Mouse (Mus musculus) ovary, postnatal 10 days (tissue): ENCODE data around the gene Gba.

Experiments
- DNase-seq: peaks from one replicate; pipeline ENCODE4 v3.0.0; 2022; ENCODE audit warnings: low spot score

Gene Gba

GRCm38 (mm10) chr3:89244158-89244981, 41.6 kb downstream of the Gba start:
- DNase-seq = no peak

GRCm38 (mm10) chr3:89244982-89245687, 42.4 kb downstream of the Gba start:
- no peak for DNase-seq

GRCm38 (mm10) chr3:89245688-89246171, 43.0 kb downstream of the Gba start, which contains the start of gene Krtcap2:
TSS of gene Krtcap2 (plus strand) at chr3:89245966.
- DNase-seq = no peak

- peak; percentile 80 for DNase-seq
Observed at GRCm38 (mm10) chr3:89246261-89247100, 43.8 kb downstream of the Gba start, which contains the start of gene Trim46. TSS of gene Trim46 (minus strand) at chr3:89246309.

- DNase-seq = no peak
Observed at GRCm38 (mm10) chr3:89247466-89247865, 44.7 kb downstream of the Gba start.

- DNase-seq = no peak
Observed at GRCm38 (mm10) chr3:89250435-89251040, 47.8 kb downstream of the Gba start.

GRCm38 (mm10) chr3:89251365-89251895, 48.7 kb downstream of the Gba start:
- no peak for DNase-seq

- no peak for DNase-seq
Observed at GRCm38 (mm10) chr3:89254994-89255393, 52.3 kb downstream of the Gba start.

GRCm38 (mm10) chr3:89256177-89256576, 53.4 kb downstream of the Gba start:
- DNase-seq = no peak
